Mouse (Mus musculus) kidney, embryonic 14.5 days (tissue): ENCODE measurements at regions not wholly inside any gene's neighbourhood (a gene's known extent, or its start where the extent isn't known, plus 50 kb on each side); places are given as distances from the start of the nearest gene placed in this dataset.

Experiments
- ATAC-seq: fragments of 200-750 bp; cut with Nextera tagmentation; 2 replicates; pipeline ENCODE4 v1.8.0; 2017; ENCODE audit warnings: moderate number of reproducible peaks, mild to moderate bottlenecking, moderate TSS enrichment, moderate library complexity; ENCODE audit not compliant: low FRiP score, low TSS enrichment
- H3K27ac ChIP-seq: fragments of 300-500 bp; sonication (generic); 2 replicates; pipeline ENCODE4 v1.5.1; 2014; ENCODE audit warnings: low read depth, mild to moderate bottlenecking, low read length, moderate library complexity, mixed read lengths
- H3K27me3 ChIP-seq: fragments of 300-500 bp; sonication (generic); 2 replicates; pipeline ENCODE4 v1.6.1; 2014; ENCODE audit warnings: mild to moderate bottlenecking, low read length; ENCODE audit not compliant: control insufficient read depth, insufficient read depth
- H3K36me3 ChIP-seq: fragments of 300-500 bp; sonication (generic); 2 replicates; pipeline ENCODE4 v1.6.1; 2014; ENCODE audit warnings: low read length, mixed read lengths; ENCODE audit not compliant: control insufficient read depth, insufficient read depth
- H3K4me1 ChIP-seq: fragments of 300-500 bp; sonication (generic); 2 replicates; pipeline ENCODE4 v1.6.1; 2014; ENCODE audit warnings: low read length, mixed read lengths; ENCODE audit not compliant: control insufficient read depth, insufficient read depth
- H3K4me2 ChIP-seq: fragments of 300-500 bp; sonication (generic); replicated peaks from 2 replicates; pipeline ENCODE4 v1.6.1; 2014; ENCODE audit warnings: low read depth, mild to moderate bottlenecking, low read length
- H3K4me3 ChIP-seq: fragments of 300-500 bp; sonication (generic); 2 replicates; pipeline ENCODE4 v1.5.1; 2014; ENCODE audit warnings: mild to moderate bottlenecking, low read length
- H3K9ac ChIP-seq: fragments of 300-500 bp; sonication (generic); 2 replicates; pipeline ENCODE4 v1.6.1; 2014; ENCODE audit warnings: low read depth, mild to moderate bottlenecking, low read length, moderate library complexity
- H3K9me3 ChIP-seq: fragments of 300-500 bp; sonication (generic); 2 replicates; pipeline ENCODE4 v1.6.1; 2016; ENCODE audit warnings: low read length; ENCODE audit not compliant: control insufficient read depth
- WGBS: fragments of 180-500 bp; shearing (Covaris S2); extraction: QIAGEN DNeasy Blood & Tissue Kit; methylation state at CpG from one replicate; pipeline ENCODE4 v1.1.7; 2014; 5-methylcytosine and 5-hydroxymethylcytosine counted together

GRCm38 (mm10) chr6:52470831-52471230, 157.5 kb downstream of the Evx1 start:
- Histone ChIP-seq H3K4me2 (no peak overlapping the region), H3K4me3 (no peak overlapping the region), H3K27me3 (no peaks in the 10 kb centered on the region), H3K9ac (no peak overlapping the region), H3K36me3 (no peaks in the 10 kb centered on the region), H3K27ac (no peak overlapping the region), H3K9me3 (no peaks in the 10 kb centered on the region), H3K4me1 (no peaks in the 10 kb centered on the region)
- 80% methylated on average over 12 of the region's 13 CpGs for WGBS
- ATAC-seq: no peak

- Histone ChIP-seq H3K27ac (no peak overlapping the region), H3K4me1 (no peaks in the 10 kb centered on the region), H3K9ac (no peak overlapping the region), H3K4me2 (no peak overlapping the region), H3K36me3 (no peaks in the 10 kb centered on the region), H3K9me3 (no peaks in the 10 kb centered on the region), H3K4me3 (no peak overlapping the region), H3K27me3 (no peaks in the 10 kb centered on the region)
- no peak for ATAC-seq
- 90% methylated on average over 1 of the region's 1 CpGs for WGBS
Measured at GRCm38 (mm10) chr6:52471384-52471957, 158.2 kb downstream of the Evx1 start.

- Histone ChIP-seq H3K4me3 (no peak overlapping the region), H3K36me3 (no peaks in the 10 kb centered on the region), H3K27me3 (no peaks in the 10 kb centered on the region), H3K9me3 (no peaks in the 10 kb centered on the region), H3K4me2 (no peak overlapping the region), H3K27ac (no peak overlapping the region), H3K4me1 (no peaks in the 10 kb centered on the region), H3K9ac (no peak overlapping the region)
- WGBS: 84% methylated on average over 4 of the region's 4 CpGs
- no peak for ATAC-seq
Measured at GRCm38 (mm10) chr6:52472008-52472407, 158.7 kb downstream of the Evx1 start.

- Histone ChIP-seq H3K4me1 (no peaks in the 10 kb centered on the region), H3K27ac (no peak overlapping the region), H3K27me3 (no peaks in the 10 kb centered on the region), H3K4me2 (no peak overlapping the region), H3K4me3 (no peak overlapping the region), H3K9me3 (no peaks in the 10 kb centered on the region), H3K36me3 (no peaks in the 10 kb centered on the region), H3K9ac (no peak overlapping the region)
- no peak for ATAC-seq
- WGBS: 80% methylated on average over 12 of the region's 12 CpGs
Measured at GRCm38 (mm10) chr6:52473042-52473589, 159.8 kb downstream of the Evx1 start.

GRCm38 (mm10) chr6:52473924-52474323, 160.6 kb downstream of the Evx1 start:
- Histone ChIP-seq H3K4me2 (no peak overlapping the region), H3K4me1 (peaks cover 8% of the 10 kb centered on the region; the same call in 1 of the 2 replicates), H3K27ac (no peak overlapping the region), H3K9ac (no peak overlapping the region), H3K4me3 (no peak overlapping the region), H3K36me3 (no peaks in the 10 kb centered on the region), H3K9me3 (no peaks in the 10 kb centered on the region), H3K27me3 (no peaks in the 10 kb centered on the region)
- no peak for ATAC-seq
- WGBS: 43% methylated on average over 11 of the region's 11 CpGs

GRCm38 (mm10) chr6:52475676-52476075, 162.4 kb downstream of the Evx1 start:
- 83% methylated on average over 8 of the region's 8 CpGs for WGBS
- no peak for ATAC-seq
- no peak overlapping the region for H3K27ac ChIP-seq
- H3K27me3 ChIP-seq: no peaks in the 10 kb centered on the region
- no peak overlapping the region for H3K4me2 ChIP-seq
- H3K4me1 ChIP-seq: peaks cover 12% of the 10 kb centered on the region; the same call in 1 of the 2 replicates
- no peak overlapping the region for H3K4me3 ChIP-seq
- no peaks in the 10 kb centered on the region for H3K36me3 ChIP-seq
- H3K9ac ChIP-seq: no peak overlapping the region
- H3K9me3 ChIP-seq: no peaks in the 10 kb centered on the region

- Histone ChIP-seq H3K9ac (no peak overlapping the region), H3K4me2 (no peak overlapping the region), H3K27me3 (no peaks in the 10 kb centered on the region), H3K9me3 (no peaks in the 10 kb centered on the region), H3K27ac (no peak overlapping the region), H3K4me1 (peaks cover 12% of the 10 kb centered on the region; the same call in 1 of the 2 replicates), H3K4me3 (no peak overlapping the region), H3K36me3 (no peaks in the 10 kb centered on the region)
- 47% methylated on average over 7 of the region's 7 CpGs for WGBS
- ATAC-seq: no peak
Measured at GRCm38 (mm10) chr6:52476907-52477306, 163.3 kb downstream of the Hibadh start.

GRCm38 (mm10) chr6:52477380-52477779, 162.8 kb downstream of the Hibadh start:
- H3K27ac ChIP-seq: no peak overlapping the region
- H3K36me3 ChIP-seq: no peaks in the 10 kb centered on the region
- WGBS: 73% methylated on average over 7 of the region's 7 CpGs
- no peak overlapping the region for H3K9ac ChIP-seq
- no peaks in the 10 kb centered on the region for H3K9me3 ChIP-seq
- no peak overlapping the region for H3K4me3 ChIP-seq
- H3K4me1 ChIP-seq: peaks cover 12% of the 10 kb centered on the region; the same call in 1 of the 2 replicates
- H3K27me3 ChIP-seq: no peaks in the 10 kb centered on the region
- ATAC-seq: no peak
- H3K4me2 ChIP-seq: no peak overlapping the region

GRCm38 (mm10) chr6:52478624-52479023, 161.6 kb downstream of the Hibadh start:
- no peaks in the 10 kb centered on the region for H3K9me3 ChIP-seq
- H3K36me3 ChIP-seq: no peaks in the 10 kb centered on the region
- H3K4me3 ChIP-seq: no peak overlapping the region
- peaks cover 12% of the 10 kb centered on the region; the same call in 1 of the 2 replicates for H3K4me1 ChIP-seq
- H3K27me3 ChIP-seq: no peaks in the 10 kb centered on the region
- no peak overlapping the region; the same call in 1 of the 2 replicates for H3K27ac ChIP-seq
- H3K9ac ChIP-seq: no peak overlapping the region
- 86% methylated on average over 2 of the region's 2 CpGs for WGBS
- no peak for ATAC-seq
- no peak overlapping the region; the same call in 1 of the 2 replicates for H3K4me2 ChIP-seq
